Mouse (Mus musculus) myocyte (in vitro differentiated cells): ENCODE data around the gene Cobl.

Experiments used
- POLR2A ChIP-seq: IDR thresholded peaks from one replicate; pipeline ENCODE4 v1.6.1; 2011; ENCODE audit warnings: low read depth, mild to moderate bottlenecking, control low read depth, moderate library complexity; ENCODE audit not compliant: insufficient read length
- TCF12 ChIP-seq: IDR thresholded peaks from one replicate; pipeline ENCODE4 v1.6.1; 2011; ENCODE audit warnings: mild to moderate bottlenecking, control low read depth; ENCODE audit not compliant: poor library complexity, insufficient read depth, severe bottlenecking
- TCF3 ChIP-seq: IDR thresholded peaks from one replicate; pipeline ENCODE4 v1.6.1; 2011; ENCODE audit warnings: low read depth, control low read depth; ENCODE audit not compliant: insufficient read length

- no peak for TF ChIP-seq TCF12
- no peak for TF ChIP-seq POLR2A
- no peak for TF ChIP-seq TCF3
Measured at GRCm38 (mm10) chr11:12231481-12232035, 233.2 kb downstream of the Cobl start.
